Mouse (Mus musculus) ES-E14 (cell line): ENCODE measurements around the gene Nudt15. TPM values are rescaled to one million over a fixed set of nuclear protein-coding genes. Genes with fewer than 3 reads are reported as not detected.

Experiments used
- DNase-seq: peaks from one replicate; pipeline ENCODE4 v3.0.0-alpha.2; 2013; ENCODE audit warnings: low read depth, low spot score
- H3K27ac ChIP-seq: 2 replicates; pipeline ENCODE4 v1.5.1; 2012; ENCODE audit warnings: low read depth, mild to moderate bottlenecking, low read length, moderate library complexity, mixed read lengths; ENCODE audit not compliant: poor library complexity, insufficient read depth, severe bottlenecking
- H3K36me3 ChIP-seq: 2 replicates; pipeline ENCODE4 v1.6.1; 2012; ENCODE audit warnings: mild to moderate bottlenecking, low read length, moderate library complexity, mixed read lengths; ENCODE audit not compliant: control insufficient read depth, poor library complexity, insufficient read depth, severe bottlenecking
- H3K4me1 ChIP-seq, 2 experiments: fragments of 150-350 bp in 1 of 2; sonication (generic) in 1 of 2; 2 replicates each; pipeline ENCODE4 v1.6.1; 2012; ENCODE audit warnings: low read length in 2 of 2, mild to moderate bottlenecking in 1 of 2, mixed read lengths in 1 of 2; ENCODE audit not compliant: control insufficient read depth in 2 of 2, insufficient read depth in 2 of 2, poor library complexity in 1 of 2
- H3K4me3 ChIP-seq, 2 experiments: fragments of 150-350 bp in 1 of 2; sonication (generic) in 1 of 2; 2 replicates each; pipeline ENCODE4 v1.5.1; 2012; ENCODE audit warnings: low read length in 2 of 2, low read depth in 1 of 2, mild to moderate bottlenecking in 1 of 2, mixed read lengths in 1 of 2; ENCODE audit not compliant: insufficient read depth in 1 of 2, poor library complexity in 1 of 2, severe bottlenecking in 1 of 2
- H3K9ac ChIP-seq: 2 replicates; pipeline ENCODE4 v1.6.1; 2012; ENCODE audit warnings: low read depth, mild to moderate bottlenecking, low read length, mixed read lengths; ENCODE audit not compliant: poor library complexity, insufficient read depth, severe bottlenecking
- H3K9me3 ChIP-seq: fragments of 150-350 bp; sonication (generic); 2 replicates; pipeline ENCODE4 v1.6.1; 2012; ENCODE audit warnings: low read depth, mild to moderate bottlenecking, low read length; ENCODE audit not compliant: control insufficient read depth, insufficient read depth
- CHD2 ChIP-seq: IDR thresholded peaks from 2 replicates; pipeline ENCODE4 v1.6.1; 2014; ENCODE audit warnings: mild to moderate bottlenecking, low read depth, low read length, inconsistent platforms
- HCFC1 ChIP-seq: IDR thresholded peaks from 2 replicates; pipeline ENCODE4 v1.6.1; 2012; ENCODE audit warnings: low read length, inconsistent platforms, borderline replicate concordance; ENCODE audit not compliant: insufficient read depth
- MAFK ChIP-seq: IDR thresholded peaks from 2 replicates; pipeline ENCODE4 v1.6.1; 2014; ENCODE audit warnings: mild to moderate bottlenecking, low read depth, low read length, inconsistent platforms; ENCODE audit not compliant: insufficient read depth
- ZC3H11A ChIP-seq: IDR thresholded peaks from 2 replicates; pipeline ENCODE4 v1.6.1; 2012; ENCODE audit warnings: low read depth, mild to moderate bottlenecking, inconsistent platforms, low read length, borderline replicate concordance
- ZNF384 ChIP-seq: IDR thresholded peaks from 2 replicates; pipeline ENCODE4 v1.6.1; 2012; ENCODE audit warnings: low read depth, low read length, inconsistent platforms
- in situ Hi-C, 2 experiments: fragments of 600-800 bp; cut with MboI; formaldehyde crosslinking; loops; one replicate each; pipeline ENCODE4 v1.15.1; 2025; ENCODE audit warnings: low sequenced_read_pairs in 2 of 2, inconsistent platforms in 1 of 2; ENCODE audit not compliant: unreplicated experiment in 2 of 2
- total RNA-seq: library from RNA; depleted of rRNA; stranded (reverse); fragments of 300-350 nt; gene quantifications from 2 replicates; pipeline ENCODE4 v1.2.3, GENCODE M21; 2012

Nudt15 gene
- total RNA-seq, 1 experiment = 2.0 TPM

GRCm38 (mm10) chr14:73507200-73507599 lies 40.8 kb downstream of the Nudt15 start:
- Histone ChIP-seq H3K4me3 (no peak overlapping the region), H3K4me1 (no peaks in the 10 kb centered on the region; a peak in 1 of 4 replicates), H3K27ac (no peak overlapping the region), H3K9ac (no peak overlapping the region), H3K36me3 (0 out of 2 replicates have a peak, but pooled peaks cover 3% of the 10 kb centered on the region), H3K9me3 (no peaks in the 10 kb centered on the region)
- no peak for DNase-seq
- in situ Hi-C loops = no loop called here
- TF ChIP-seq MAFK = no peak
- TF ChIP-seq CHD2 = no peak
- TF ChIP-seq ZNF384 = no peak
- TF ChIP-seq ZC3H11A = no peak
- no peak for TF ChIP-seq HCFC1

- TF ChIP-seq HCFC1 = no peak
- no peak for TF ChIP-seq MAFK
- no peak for TF ChIP-seq ZC3H11A
- TF ChIP-seq ZNF384 = no peak
- no peak for TF ChIP-seq CHD2
- H3K27ac ChIP-seq = no peak overlapping the region
- H3K9ac ChIP-seq = no peak overlapping the region
- DNase-seq = no peak
- H3K36me3 ChIP-seq = no peaks in the 10 kb centered on the region
- H3K4me1 ChIP-seq = no peaks in the 10 kb centered on the region; a peak in 1 of 4 replicates
- in situ Hi-C loops = no loop called here
- H3K9me3 ChIP-seq = no peaks in the 10 kb centered on the region
- no peak overlapping the region for H3K4me3 ChIP-seq
Measured at GRCm38 (mm10) chr14:73506283-73506682, 41.8 kb downstream of the Nudt15 start.

GRCm38 (mm10) chr14:73503237-73503933 lies 44.7 kb downstream of the Nudt15 start:
- Histone ChIP-seq H3K9me3 (no peaks in the 10 kb centered on the region), H3K36me3 (no peaks in the 10 kb centered on the region), H3K4me1 (no peaks in the 10 kb centered on the region; a peak in 1 of 4 replicates), H3K4me3 (no peak overlapping the region), H3K27ac (no peak overlapping the region), H3K9ac (no peak overlapping the region)
- in situ Hi-C loops = no loop called here
- DNase-seq = no peak
- TF ChIP-seq HCFC1 = no peak
- TF ChIP-seq ZNF384 = no peak
- no peak for TF ChIP-seq MAFK
- no peak for TF ChIP-seq CHD2
- no peak for TF ChIP-seq ZC3H11A

GRCm38 (mm10) chr14:73502591-73503184 lies 45.4 kb downstream of the Nudt15 start:
- H3K9ac ChIP-seq = no peak overlapping the region
- no peaks in the 10 kb centered on the region for H3K36me3 ChIP-seq
- H3K9me3 ChIP-seq = no peaks in the 10 kb centered on the region
- DNase-seq = no peak
- H3K4me1 ChIP-seq = no peaks in the 10 kb centered on the region; a peak in 1 of 4 replicates
- H3K4me3 ChIP-seq = no peak overlapping the region
- in situ Hi-C loops = no loop called here
- no peak for TF ChIP-seq ZC3H11A
- no peak for TF ChIP-seq MAFK
- TF ChIP-seq HCFC1 = no peak
- no peak for TF ChIP-seq CHD2
- no peak for TF ChIP-seq ZNF384
- H3K27ac ChIP-seq = no peak overlapping the region

- Histone ChIP-seq H3K27ac (no peak overlapping the region), H3K4me3 (no peak overlapping the region), H3K36me3 (no peaks in the 10 kb centered on the region), H3K9ac (no peak overlapping the region), H3K9me3 (no peaks in the 10 kb centered on the region), H3K4me1 (no peaks in the 10 kb centered on the region)
- TF ChIP-seq MAFK (no peak), ZNF384 (no peak), CHD2 (no peak), HCFC1 (no peak), ZC3H11A (no peak)
- in situ Hi-C loops = no loop called here
- no peak for DNase-seq
Measured at GRCm38 (mm10) chr14:73501721-73502120, 46.3 kb downstream of the Nudt15 start.
